Mouse (Mus musculus) T-cell, adult 2 months (primary cell): ENCODE data around the gene Gcn1l1.
"Not testable (repeated sequence)": the region's sequence is repeated elsewhere in the genome, so short reads cannot be mapped to it uniquely, and the experiment has no call there.

Experiments used
- DNase-seq: peaks from one replicate; pipeline ENCODE4 v3.0.0; 2022; ENCODE audit warnings: low spot score

Gene Gcn1l1

DNA sequence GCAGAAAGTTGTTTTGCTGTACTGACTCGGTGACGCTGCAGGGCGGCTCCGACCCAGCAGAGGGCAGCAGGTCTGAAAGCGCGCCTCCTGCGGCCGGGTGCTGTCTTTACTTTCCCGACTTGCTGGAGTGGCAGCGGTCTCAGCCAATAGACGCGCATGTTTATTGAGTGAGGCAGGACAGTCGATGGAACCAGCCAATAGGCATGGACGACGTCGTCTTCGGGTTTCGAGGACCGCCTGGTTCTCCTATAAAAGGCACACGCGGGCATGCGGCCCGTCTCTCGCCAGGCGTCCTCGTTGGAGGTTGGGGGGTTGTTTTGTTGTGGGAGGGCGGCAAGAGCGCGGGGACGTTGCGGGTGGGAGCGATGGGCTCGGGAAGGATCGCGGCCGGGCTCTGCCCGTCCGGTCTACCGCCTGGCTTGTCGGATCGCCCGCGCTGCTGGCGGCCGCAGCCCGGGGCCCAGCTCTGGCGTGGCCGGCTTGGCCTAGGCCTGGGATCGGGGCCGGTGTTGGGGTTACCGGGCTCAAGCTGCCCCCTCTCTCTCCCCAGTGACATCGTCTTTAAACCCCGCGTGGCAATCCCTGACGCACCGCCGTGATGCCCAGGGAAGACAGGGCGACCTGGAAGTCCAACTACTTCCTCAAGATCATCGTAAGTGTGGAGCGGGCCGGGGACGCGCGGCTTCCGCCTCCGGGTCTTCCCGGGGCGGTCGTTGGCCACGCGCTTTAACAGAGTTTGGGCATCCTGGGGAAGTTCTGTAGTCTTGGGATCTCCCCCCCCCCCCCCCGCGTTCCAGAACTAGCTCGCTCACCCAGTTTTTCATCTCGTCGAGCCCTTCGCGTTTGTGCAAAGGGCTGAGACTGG, 5.6 kb upstream of the Gcn1l1 start, which contains the start of gene Rplp0:
Rplp0 (plus strand) TSS at position 231 of the 865 bp plus-strand sequence.
- peak; percentile 100 for DNase-seq

DNA sequence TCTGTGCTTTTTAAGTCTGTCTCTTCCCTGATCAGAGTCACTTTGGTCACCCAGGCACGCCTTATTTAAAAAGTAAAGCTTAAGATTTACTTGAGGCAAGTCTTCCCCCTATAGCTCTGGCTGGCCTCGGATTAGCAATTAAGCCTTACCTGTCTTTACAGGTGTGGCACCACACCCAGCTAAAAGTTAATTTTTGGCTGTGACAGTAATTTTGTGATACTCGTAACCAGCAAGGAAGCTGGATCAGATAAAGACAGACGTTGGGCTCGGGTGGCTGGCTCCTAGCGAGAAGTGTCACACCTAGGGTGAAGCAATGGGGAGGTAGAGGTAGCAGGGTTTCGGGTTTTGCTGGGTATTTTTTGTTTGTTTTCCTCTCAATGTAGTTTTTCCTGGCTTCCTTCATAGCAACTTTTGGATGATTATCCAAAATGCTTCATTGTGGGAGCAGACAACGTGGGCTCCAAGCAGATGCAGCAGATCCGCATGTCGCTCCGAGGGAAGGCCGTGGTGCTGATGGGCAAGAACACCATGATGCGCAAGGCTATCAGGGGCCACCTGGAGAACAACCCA, 4.6 kb upstream of the Gcn1l1 start:
- no peak for DNase-seq

- DNase-seq = no peak
Measured at GRCm38 (mm10) chr5:115563771-115564585, 1.1 kb upstream of the Gcn1l1 start.

DNA sequence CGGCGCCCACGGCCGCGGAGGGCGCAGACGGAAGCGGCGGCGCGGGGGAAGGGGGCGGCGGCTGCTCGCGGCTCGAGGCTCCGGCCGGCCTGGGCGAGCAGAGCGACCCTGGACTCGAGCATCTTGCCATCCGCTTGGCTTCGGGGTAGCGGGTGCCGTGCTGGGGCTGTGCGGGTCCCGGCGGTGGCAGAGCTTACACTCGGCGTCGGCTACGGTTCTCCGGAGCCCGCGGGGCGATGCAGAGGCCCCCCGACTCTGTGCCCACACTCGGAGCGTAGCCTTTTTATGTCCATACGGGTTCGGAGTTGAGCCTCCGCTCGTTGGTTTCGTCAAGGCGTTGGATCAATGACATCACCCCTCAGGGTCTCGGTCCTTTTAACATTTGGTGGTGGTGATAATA, 349 bp downstream of the Gcn1l1 start:
- DNase-seq = no peak

GRCm38 (mm10) chr5:115568681-115569080, 3.6 kb downstream of the Gcn1l1 start:
- DNase-seq = no peak

GRCm38 (mm10) chr5:115569308-115569707, 4.3 kb downstream of the Gcn1l1 start:
- DNase-seq = no peak

DNA sequence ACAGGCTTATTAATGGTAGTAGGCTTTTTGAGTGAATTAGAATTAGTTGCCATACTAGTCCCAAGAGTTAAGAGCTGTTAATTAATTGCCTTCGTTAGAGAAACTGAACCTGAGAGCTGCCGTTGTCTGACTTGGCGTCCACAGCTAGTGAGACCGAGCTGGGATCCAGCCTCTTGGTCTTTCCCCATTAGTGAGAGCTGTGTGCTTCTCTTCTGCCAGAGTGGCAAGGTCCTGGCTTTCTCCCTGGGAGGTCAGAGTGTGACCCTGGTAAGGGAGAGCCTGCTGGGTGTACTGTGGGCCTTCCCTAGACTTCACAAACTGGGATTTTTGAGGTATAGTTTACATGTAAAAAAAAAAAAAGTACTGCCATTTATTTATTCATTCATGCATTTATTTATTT, 4.7 kb downstream of the Gcn1l1 start:
- DNase-seq = no peak

DNA sequence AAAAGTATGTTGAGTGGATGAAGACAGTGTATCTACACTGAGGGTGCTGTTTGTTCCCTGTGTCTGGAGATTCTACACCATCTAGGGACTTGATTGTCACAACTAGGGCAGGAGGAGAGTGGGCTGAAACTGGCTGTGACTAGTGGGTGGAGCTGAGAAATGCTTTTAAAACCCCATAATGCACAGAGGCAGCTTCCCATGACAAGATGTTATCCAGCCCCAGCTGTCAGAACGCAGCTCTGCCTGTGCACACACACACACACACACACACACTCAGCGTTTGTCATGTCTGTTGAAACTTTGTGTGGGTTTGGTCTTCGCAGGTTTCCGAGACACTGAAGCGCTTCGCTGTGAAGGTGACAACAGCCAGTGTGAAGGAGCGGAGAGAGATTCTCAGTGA, 6.0 kb downstream of the Gcn1l1 start:
- no peak for DNase-seq

GRCm38 (mm10) chr5:115572679-115573535, 7.9 kb downstream of the Gcn1l1 start:
- DNase-seq = no peak

DNA sequence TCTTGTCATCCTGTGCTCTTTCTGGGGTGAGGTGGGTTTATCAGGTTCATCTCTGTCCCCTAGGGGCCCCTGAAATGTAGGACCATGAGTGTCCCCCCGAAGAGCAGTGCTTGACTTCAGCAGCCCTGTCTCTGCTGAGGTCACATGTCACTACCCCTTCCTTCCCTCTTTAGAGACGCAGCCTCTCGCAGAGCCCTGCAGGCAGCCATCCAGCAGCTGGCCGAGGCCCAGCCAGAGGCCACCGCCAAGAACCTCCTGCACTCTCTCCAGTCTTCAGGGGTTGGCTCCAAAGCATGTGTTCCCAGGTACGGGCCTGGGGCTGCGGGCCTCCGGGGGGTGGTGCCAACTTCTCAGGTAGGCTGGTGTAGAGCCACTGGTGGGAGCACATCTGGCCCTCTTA, 9.9 kb downstream of the Gcn1l1 start:
- DNase-seq = no peak

DNA sequence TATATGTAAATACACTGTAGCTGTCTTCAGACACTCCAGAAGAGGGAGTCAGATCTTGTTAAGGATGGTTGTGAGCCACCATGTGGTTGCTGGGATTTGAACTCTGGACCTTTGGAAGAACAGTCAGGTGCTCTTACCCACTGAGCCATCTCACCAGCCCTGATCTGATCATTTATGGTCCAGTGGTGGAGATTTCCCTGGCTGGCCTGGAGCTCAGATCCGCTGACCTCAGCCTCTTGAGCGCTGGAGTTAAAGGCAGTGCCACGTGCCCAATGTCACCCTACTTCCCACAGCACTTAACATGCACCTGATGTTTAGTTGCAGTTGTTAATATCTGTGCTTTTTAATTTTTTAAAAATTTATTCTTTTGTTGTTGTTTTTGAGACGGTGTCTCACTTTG, 12.6 kb downstream of the Gcn1l1 start:
- DNase-seq = not testable (repeated sequence)

- DNase-seq = no peak
Measured at GRCm38 (mm10) chr5:115578922-115579321, 13.9 kb downstream of the Gcn1l1 start.

GRCm38 (mm10) chr5:115579363-115579762, 14.3 kb downstream of the Gcn1l1 start:
- no peak for DNase-seq

- no peak for DNase-seq
Measured at GRCm38 (mm10) chr5:115580229-115581001, 15.4 kb downstream of the Gcn1l1 start.

DNA sequence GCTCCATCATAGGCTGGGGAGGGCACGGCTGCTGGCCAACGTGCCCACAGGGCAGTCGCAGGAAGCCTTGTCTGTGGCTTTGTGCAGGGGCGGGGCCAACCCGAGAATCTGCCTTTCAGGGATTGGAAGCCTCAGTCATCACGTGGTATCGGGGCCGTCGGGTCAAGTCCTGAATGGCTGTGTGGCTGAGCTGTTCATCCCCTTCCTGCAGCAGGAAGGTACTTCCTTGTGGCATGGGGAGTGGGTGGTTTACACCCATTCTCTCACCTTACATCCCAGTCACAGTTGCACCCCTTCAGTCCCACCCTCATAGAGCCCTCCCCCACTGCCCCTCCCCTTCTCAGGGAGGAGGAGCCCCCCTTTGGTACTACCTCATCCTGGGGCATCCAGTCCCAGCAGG, 16.6 kb downstream of the Gcn1l1 start:
- no peak for DNase-seq

DNA sequence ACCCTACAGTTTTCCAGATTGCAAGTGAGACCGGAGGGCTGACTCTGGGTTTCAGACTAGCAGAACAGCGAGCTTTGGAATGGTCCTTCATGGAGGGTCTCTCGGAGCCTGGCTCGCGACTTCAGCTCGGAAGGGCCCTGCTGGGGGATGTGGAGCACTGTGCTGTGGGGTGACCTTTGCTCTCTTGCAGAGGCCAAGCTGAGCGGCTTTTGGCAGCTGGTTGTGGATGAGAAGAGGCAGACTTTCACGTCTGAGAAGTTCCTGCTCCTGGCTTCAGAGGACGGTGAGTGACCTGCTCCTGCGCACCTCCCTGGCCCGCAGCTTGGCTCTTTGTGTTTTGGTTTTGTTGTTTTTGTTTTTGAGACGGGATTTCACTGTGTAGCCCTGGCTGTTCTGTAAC, 20.6 kb downstream of the Gcn1l1 start:
- no peak for DNase-seq

DNA sequence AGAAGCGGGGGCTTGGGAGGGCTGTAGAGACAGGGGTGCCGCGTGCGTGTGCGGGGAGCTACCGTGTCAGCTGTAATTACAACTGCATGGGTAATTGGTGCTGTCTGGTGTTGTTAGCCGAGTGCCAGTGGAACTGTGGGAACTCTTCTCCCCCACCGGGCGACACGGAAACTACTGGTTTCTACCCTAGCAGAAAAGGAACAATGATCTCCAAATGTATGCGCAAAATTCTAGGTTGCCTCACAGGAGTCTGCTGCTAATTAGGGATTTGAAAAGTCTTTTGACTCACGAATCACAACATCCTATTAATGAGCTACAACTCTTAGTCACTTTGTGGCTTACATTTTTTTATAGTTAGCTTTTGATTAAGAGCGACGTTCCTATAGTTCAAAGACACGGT, 21.1 kb downstream of the Gcn1l1 start:
- DNase-seq = no peak

DNA sequence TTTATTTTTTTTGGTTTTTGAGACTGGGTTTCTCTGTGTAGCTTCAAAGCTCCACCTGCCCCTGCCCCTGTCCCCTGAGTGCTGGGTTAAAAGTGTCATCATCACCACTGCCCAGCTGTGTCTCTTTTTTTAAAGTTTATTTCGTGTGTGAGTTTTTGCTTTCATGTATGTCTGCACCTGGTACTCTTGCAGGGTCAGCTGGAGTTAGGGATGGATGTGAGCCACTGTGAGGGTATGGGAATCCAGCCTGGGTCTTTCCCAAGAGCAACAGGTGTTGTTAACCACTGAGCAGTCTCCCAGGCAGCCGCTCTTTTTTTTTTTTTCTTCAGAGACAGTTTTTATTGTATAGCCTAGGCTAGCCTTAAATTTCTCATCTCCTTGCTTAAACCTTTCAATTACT, 21.7 kb downstream of the Gcn1l1 start:
- no peak for DNase-seq

GRCm38 (mm10) chr5:115591028-115591427, 26.0 kb downstream of the Gcn1l1 start:
- DNase-seq = no peak

DNA sequence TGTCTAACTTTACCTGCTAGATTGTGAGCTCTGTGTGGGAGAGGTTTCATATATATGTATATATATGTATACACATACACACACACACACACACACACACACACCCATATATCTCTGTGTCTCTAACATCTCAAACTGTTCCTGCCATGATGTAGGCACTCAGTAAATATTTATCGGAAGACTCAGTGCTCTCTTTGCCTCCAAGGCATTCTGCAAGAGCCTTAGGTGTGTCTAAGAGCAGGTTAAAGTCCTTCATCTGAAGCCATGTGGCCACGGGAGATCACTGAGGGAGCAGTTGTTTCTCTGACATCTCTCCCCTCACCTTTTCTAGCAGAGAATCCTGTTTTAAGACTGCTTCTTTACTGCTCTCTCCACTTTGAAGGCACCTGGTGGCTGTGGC, 26.5 kb downstream of the Gcn1l1 start:
- DNase-seq = no peak

GRCm38 (mm10) chr5:115603561-115603960, 38.5 kb downstream of the Gcn1l1 start:
- no peak for DNase-seq
